Mouse (Mus musculus) intestine, postnatal 0 days (tissue): Measurements from ENCODE around the gene Exosc3. TPM values are rescaled to one million over a fixed set of nuclear protein-coding genes. Genes with fewer than 3 reads are reported as not detected.

Experiments used
- ATAC-seq: fragments of 200-750 bp; cut with Nextera tagmentation; 2 replicates; pipeline ENCODE4 v1.8.0; 2017; ENCODE audit warnings: mild to moderate bottlenecking, moderate TSS enrichment, moderate library complexity
- H3K27ac ChIP-seq: fragments of 300-500 bp; sonication (generic); 2 replicates; pipeline ENCODE4 v1.5.1; 2014; ENCODE audit warnings: mild to moderate bottlenecking, low read depth, low read length, moderate library complexity
- H3K27me3 ChIP-seq: fragments of 300-500 bp; sonication (generic); replicated peaks from 2 replicates; pipeline ENCODE4 v1.6.1; 2014; ENCODE audit warnings: low read length, mixed read lengths; ENCODE audit not compliant: control insufficient read depth, insufficient read depth
- H3K36me3 ChIP-seq: fragments of 300-500 bp; sonication (generic); 2 replicates; pipeline ENCODE4 v1.6.1; 2014; ENCODE audit warnings: mild to moderate bottlenecking, moderate library complexity; ENCODE audit not compliant: control insufficient read depth, insufficient read depth
- H3K4me1 ChIP-seq: fragments of 300-500 bp; sonication (generic); replicated peaks from 2 replicates; pipeline ENCODE4 v1.6.1; 2014; ENCODE audit warnings: antibody characterized with exemption, low read length, mixed read lengths; ENCODE audit not compliant: control insufficient read depth, insufficient read depth
- H3K4me2 ChIP-seq: fragments of 300-500 bp; sonication (generic); replicated peaks from 2 replicates; pipeline ENCODE4 v1.6.1; 2014; ENCODE audit warnings: low read depth, mild to moderate bottlenecking, moderate library complexity
- H3K4me3 ChIP-seq: fragments of 300-500 bp; sonication (generic); 2 replicates; pipeline ENCODE4 v1.5.1; 2014; ENCODE audit warnings: low read depth, low read length
- H3K9ac ChIP-seq: fragments of 300-500 bp; sonication (generic); 2 replicates; pipeline ENCODE4 v1.6.1; 2014; ENCODE audit warnings: mild to moderate bottlenecking, low read depth, low read length
- H3K9me3 ChIP-seq: fragments of 300-500 bp; sonication (generic); 2 replicates; pipeline ENCODE4 v1.6.1; 2016; ENCODE audit warnings: mixed run types; ENCODE audit not compliant: control insufficient read depth
- CTCF ChIP-seq: sonication (generic); IDR thresholded peaks from 2 replicates; pipeline ENCODE4 v1.5.1; 2016; ENCODE audit warnings: low read depth, mild to moderate bottlenecking, control low read depth, antibody characterized with exemption, moderate library complexity
- WGBS: fragments of 180-500 bp; shearing (Covaris S2); extraction: QIAGEN DNeasy Blood & Tissue Kit; methylation state at CpG from one replicate; pipeline ENCODE4 v1.1.7; 2014; 5-methylcytosine and 5-hydroxymethylcytosine counted together
- polyA plus RNA-seq: library from polyadenylated mRNA; unstranded; fragments of >200 nt; fragmentation: Nextera tagmentation; extraction: Ambion mirVana; gene quantifications from 2 replicates; pipeline ENCODE4 v1.2.1, GENCODE M21; 2015

Exosc3 gene
- polyA plus RNA-seq, 1 experiment from 2014 or later, result 43.4 TPM

DNA sequence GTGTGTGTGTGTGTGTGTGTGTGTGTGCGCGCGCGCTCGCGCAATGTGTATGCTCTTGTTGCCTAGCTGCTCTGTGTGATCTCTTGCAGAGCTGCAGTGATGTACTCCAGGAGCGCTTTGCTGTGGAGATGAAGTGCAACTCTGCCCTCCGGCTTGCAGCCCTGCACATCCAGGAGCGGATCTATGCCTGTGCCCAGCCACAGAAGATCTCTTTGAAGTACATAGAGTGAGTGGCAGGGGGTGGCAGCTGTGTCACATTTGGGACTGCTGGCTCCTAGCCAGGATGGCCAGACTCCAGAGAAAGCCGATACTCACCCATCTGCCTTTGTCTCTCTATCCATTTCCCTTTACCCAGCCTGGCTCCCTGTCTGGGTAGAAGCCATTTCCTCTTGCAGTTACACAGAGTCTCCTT, 71.5 kb downstream of the Exosc3 start:
- no peaks in the 10 kb centered on the region for H3K36me3 ChIP-seq
- H3K4me3 ChIP-seq, result no peak overlapping the region
- no peaks in the 10 kb centered on the region for H3K4me1 ChIP-seq
- no peak overlapping the region for H3K4me2 ChIP-seq
- H3K27ac ChIP-seq, result no peak overlapping the region
- no peaks in the 10 kb centered on the region for H3K27me3 ChIP-seq
- H3K9me3 ChIP-seq, result no peaks in the 10 kb centered on the region
- 55% methylated on average over 10 of the region's 10 CpGs for WGBS
- ATAC-seq, result no peak
- no peak for TF ChIP-seq CTCF
- H3K9ac ChIP-seq, result no peak overlapping the region

DNA sequence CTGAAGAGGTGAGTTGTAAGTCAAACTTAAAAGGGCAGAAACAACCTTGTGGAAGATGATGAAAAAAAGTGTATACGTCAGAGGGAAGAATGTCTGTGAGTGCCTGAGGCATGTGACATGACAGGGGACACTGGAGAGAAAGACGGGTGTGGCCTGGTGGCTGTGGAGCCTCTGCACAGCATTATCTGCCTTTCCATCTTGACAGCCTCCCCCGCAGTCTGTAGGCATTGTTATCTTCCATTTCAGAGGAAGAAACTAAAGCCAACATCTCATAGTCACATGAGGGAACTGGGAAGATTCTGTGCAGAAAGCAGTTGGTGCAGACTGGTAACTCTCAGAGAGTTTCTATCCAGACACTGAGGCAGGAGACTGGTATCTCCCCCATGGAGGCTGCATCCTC, 74.6 kb downstream of the Exosc3 start:
- Histone ChIP-seq H3K4me2 (no peak overlapping the region), H3K4me1 (no peaks in the 10 kb centered on the region), H3K4me3 (no peak overlapping the region), H3K27ac (no peak overlapping the region), H3K27me3 (no peaks in the 10 kb centered on the region), H3K9me3 (no peaks in the 10 kb centered on the region), H3K36me3 (no peaks in the 10 kb centered on the region), H3K9ac (no peak overlapping the region)
- no peak for ATAC-seq
- no peak for TF ChIP-seq CTCF
- WGBS, result 39% methylated on average over 3 of the region's 3 CpGs

Other genes with a start within 250 kb of the Exosc3 start
- gene Tomm5, start 234.6 kb downstream of the Exosc3 start, polyA plus RNA-seq, result 256 and 274 TPM in 2 replicates
- gene Frmpd1, start 157.9 kb downstream of the Exosc3 start, polyA plus RNA-seq, result 0.18 and 0.20 TPM in 2 replicates
- gene Trmt10b, start 45.6 kb downstream of the Exosc3 start, polyA plus RNA-seq, result 8.6 and 11.0 TPM in 2 replicates
- 9.8 and 10.5 TPM in 2 replicates for gene Dcaf10, start 631 bp downstream of the Exosc3 start, polyA plus RNA-seq
- 39.7 and 40.9 TPM in 2 replicates for gene Slc25a51, start 66.0 kb upstream of the Exosc3 start, polyA plus RNA-seq
- gene Shb, start 189.7 kb upstream of the Exosc3 start, polyA plus RNA-seq, result 7.2 and 7.5 TPM in 2 replicates